Mouse (Mus musculus) embryonic facial prominence, embryonic 13.5 days (tissue): ENCODE measurements around the gene Ywhaq. TPM values are rescaled to one million over a fixed set of nuclear protein-coding genes. Genes with fewer than 3 reads are reported as not detected.
A peak's percentile ranks its signal among the peaks of the same experiment; 100 is the strongest.

ENCODE experiments used
- ATAC-seq: fragments of 200-750 bp; cut with Nextera tagmentation; 2 replicates; pipeline ENCODE4 v1.8.0; 2017; ENCODE audit warnings: low read depth; ENCODE audit not compliant: insufficient number of reproducible peaks, insufficient read depth, low FRiP score, low TSS enrichment
- H3K27ac ChIP-seq: fragments of 300-500 bp; sonication (generic); 2 replicates; pipeline ENCODE4 v1.5.1; 2015; ENCODE audit warnings: moderate library complexity, mild to moderate bottlenecking, inconsistent platforms
- H3K27me3 ChIP-seq: fragments of 300-500 bp; sonication (generic); 2 replicates; pipeline ENCODE4 v1.6.1; 2015; ENCODE audit warnings: mild to moderate bottlenecking, inconsistent platforms
- H3K36me3 ChIP-seq: fragments of 300-500 bp; sonication (generic); 2 replicates; pipeline ENCODE4 v1.6.1; 2015; ENCODE audit warnings: mild to moderate bottlenecking, inconsistent platforms
- H3K4me1 ChIP-seq: fragments of 300-500 bp; sonication (generic); 2 replicates; pipeline ENCODE4 v1.6.1; 2015; ENCODE audit warnings: inconsistent platforms
- H3K4me2 ChIP-seq: fragments of 300-500 bp; sonication (generic); 2 replicates; pipeline ENCODE4 v1.6.1; 2015; ENCODE audit warnings: moderate library complexity, mild to moderate bottlenecking, inconsistent platforms
- H3K4me3 ChIP-seq: fragments of 300-500 bp; sonication (generic); 2 replicates; pipeline ENCODE4 v1.5.1; 2015; ENCODE audit warnings: mild to moderate bottlenecking, inconsistent platforms
- H3K9ac ChIP-seq: fragments of 300-500 bp; sonication (generic); 2 replicates; pipeline ENCODE4 v1.6.1; 2015; ENCODE audit warnings: mild to moderate bottlenecking, inconsistent platforms
- H3K9me3 ChIP-seq: fragments of 300-500 bp; sonication (generic); 2 replicates; pipeline ENCODE4 v1.6.1; 2016; ENCODE audit warnings: inconsistent platforms
- WGBS: fragments of 180-500 bp; shearing (Covaris S2); methylation state at CpG from one replicate; pipeline ENCODE4 v1.1.7; 2015; ENCODE audit warnings: mixed read lengths; 5-methylcytosine and 5-hydroxymethylcytosine counted together
- polyA plus RNA-seq: library from polyadenylated mRNA; unstranded; fragments of >200 nt; fragmentation: Nextera tagmentation; extraction: Ambion mirVana; gene quantifications from 2 replicates; pipeline ENCODE4 v1.2.1, GENCODE M21; 2015

Gene Ywhaq
- polyA plus RNA-seq, 1 experiment from 2014 or later: 732 TPM

DNA sequence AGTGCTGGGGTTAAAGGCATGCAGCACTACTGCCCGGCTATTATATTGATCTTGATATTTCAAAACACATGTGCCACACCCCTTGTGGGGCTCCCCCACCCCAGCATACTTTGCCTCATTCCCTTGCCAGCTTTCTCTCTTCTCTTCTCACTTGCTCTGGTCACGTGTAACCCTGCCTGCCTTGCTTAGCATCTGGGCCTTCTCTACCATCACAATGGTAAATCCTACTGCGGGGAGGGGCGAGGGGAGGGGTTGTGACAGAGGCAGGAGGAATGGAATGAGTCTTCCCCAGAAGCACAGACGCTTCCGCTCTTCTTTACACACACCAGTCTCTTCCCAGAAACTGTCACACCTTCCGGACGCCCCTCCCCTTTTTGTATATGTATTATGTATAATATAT is 14.5 kb upstream of the Ywhaq start:
- ATAC-seq: no peak
- WGBS: 64% methylated on average over 8 of the region's 8 CpGs
- no peaks in the 10 kb centered on the region for H3K36me3 ChIP-seq

DNA sequence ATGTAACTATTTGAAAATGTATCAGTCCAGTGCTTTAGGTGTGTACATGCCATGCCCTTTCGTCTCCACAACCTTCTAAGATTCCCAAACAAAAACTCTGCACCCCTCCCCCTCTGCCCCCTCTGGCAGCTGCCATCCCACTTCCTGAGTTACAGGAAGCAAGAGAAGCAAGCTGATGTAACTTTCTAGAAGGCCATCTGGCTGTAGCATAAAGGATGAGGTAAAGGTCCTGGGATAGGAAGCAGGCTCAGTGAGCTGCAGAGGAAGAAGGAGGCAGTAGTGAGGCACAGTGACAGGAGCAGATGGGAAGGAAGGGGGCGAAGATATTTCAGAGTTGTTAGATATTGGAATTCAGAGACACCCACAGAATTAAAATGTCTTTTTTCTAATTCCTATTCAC is 13.6 kb upstream of the Ywhaq start:
- Histone ChIP-seq H3K9ac (no peak overlapping the region), H3K36me3 (no peaks in the 10 kb centered on the region), H3K4me1 (peaks cover 5% of the 10 kb centered on the region), H3K4me3 (no peak overlapping the region), H3K27ac (no peak overlapping the region), H3K27me3 (no peaks in the 10 kb centered on the region), H3K9me3 (no peaks in the 10 kb centered on the region), H3K4me2 (no peak overlapping the region)
- no peak for ATAC-seq
- 54% methylated on average over 2 of the region's 2 CpGs for WGBS

More for the DNA sequence above, 14.5 kb upstream of the Ywhaq start:
- Histone ChIP-seq H3K4me3 (no peak overlapping the region), H3K27ac (no peak overlapping the region), H3K9ac (no peak overlapping the region), H3K4me1 (no peaks in the 10 kb centered on the region), H3K27me3 (no peaks in the 10 kb centered on the region), H3K9me3 (no peaks in the 10 kb centered on the region), H3K4me2 (no peak overlapping the region)

DNA sequence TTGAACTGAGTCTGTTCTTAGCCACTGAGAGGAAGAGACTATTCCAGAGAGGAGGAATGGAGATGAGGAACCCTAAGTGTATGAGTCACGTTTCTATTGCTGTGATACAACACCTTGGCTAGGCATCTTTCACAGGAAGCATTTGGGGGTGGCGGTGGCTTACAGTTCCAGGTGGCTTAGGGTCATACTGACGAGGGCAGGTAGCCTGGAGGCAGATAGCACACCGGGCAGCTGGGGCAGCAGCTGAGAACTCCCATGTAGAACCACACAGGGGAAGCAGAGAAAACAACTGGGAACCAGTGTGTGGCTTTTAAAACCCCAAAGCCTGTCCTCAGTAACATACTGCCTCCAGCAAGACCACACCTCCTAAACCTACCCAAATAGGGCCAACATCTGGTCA is 12.7 kb upstream of the Ywhaq start:
- 47% methylated on average over 4 of the region's 4 CpGs for WGBS
- H3K36me3 ChIP-seq: no peaks in the 10 kb centered on the region
- H3K9ac ChIP-seq: no peak overlapping the region
- no peaks in the 10 kb centered on the region for H3K27me3 ChIP-seq
- ATAC-seq: no peak
- H3K4me3 ChIP-seq: no peak overlapping the region
- H3K27ac ChIP-seq: no peak overlapping the region
- no peak overlapping the region for H3K4me2 ChIP-seq
- H3K9me3 ChIP-seq: no peaks in the 10 kb centered on the region
- peaks cover 10% of the 10 kb centered on the region for H3K4me1 ChIP-seq

DNA sequence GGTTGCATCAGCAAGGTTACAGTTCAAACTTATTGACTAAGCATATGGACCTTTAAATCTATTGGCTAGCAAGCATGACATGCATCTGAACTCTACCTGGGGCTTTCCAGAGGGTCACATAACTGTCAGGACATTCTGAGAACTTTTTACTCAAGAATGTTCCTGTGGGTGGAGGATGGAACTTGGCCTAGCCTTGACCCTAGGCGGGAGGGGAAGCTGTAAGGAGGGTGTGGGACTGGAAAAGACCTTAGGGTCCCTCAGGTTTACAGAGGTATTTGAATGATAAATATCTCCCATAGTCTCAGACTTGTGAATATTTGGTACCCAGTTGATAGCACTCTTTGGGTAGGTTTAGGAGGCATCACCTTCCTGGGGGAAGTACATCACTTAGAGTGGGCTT is 11.6 kb upstream of the Ywhaq start:
- no peak overlapping the region for H3K27ac ChIP-seq
- H3K9ac ChIP-seq: no peak overlapping the region
- 85% methylated on average over 1 of the region's 1 CpGs for WGBS
- no peak overlapping the region for H3K4me2 ChIP-seq
- ATAC-seq: no peak
- H3K27me3 ChIP-seq: no peaks in the 10 kb centered on the region
- H3K4me1 ChIP-seq: peaks cover 14% of the 10 kb centered on the region
- H3K9me3 ChIP-seq: no peaks in the 10 kb centered on the region
- H3K36me3 ChIP-seq: no peaks in the 10 kb centered on the region
- no peak overlapping the region for H3K4me3 ChIP-seq

DNA sequence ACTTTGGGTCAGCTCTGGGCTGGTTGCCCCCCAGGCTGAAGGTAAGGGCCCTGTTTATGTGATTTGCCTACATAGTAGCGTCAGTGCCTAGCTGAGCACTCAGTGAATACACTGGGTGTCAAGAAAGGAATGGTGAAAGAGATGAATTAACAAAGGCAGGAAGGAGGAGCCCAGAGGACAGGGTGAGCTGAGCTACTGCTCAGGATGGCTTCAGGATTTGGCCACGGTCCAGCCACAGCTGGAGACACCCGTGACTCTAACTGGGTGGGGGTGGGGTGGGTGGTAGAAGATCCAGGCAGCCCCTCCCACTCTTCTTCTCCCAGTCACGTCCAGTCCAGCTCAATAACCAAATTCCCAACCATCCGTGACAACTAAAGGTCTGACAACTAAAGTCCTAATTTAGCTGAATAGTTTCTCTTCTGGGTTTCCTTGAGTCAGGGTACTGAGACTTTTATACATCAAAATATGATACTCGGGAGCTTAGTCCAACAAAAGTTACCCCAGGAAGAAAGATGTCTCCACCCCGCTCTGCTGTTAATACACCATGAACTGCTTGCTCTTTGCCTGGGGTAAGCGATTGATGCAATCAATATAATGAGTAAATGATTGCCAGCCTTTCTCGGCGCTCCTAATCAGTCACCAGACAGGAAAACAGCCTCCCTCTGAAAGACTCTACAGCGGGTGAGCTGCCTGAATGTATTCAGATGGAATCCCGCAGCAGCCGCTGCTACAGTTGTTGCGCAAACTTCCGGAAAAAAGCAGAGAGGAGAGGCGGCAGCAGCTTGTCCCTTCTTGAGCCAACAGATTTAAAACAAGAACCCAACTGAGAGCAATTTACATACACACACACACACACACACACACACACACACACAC is 8.9 kb upstream of the Ywhaq start:
- ATAC-seq: 0 out of 2 replicates have a peak, but pooled peaks have one; percentile 60
- Histone ChIP-seq H3K4me3 (peak overlapping the region; percentile 36), H3K9ac (peak overlapping the region; percentile 62), H3K27ac (peak overlapping the region; percentile 76), H3K4me1 (peaks cover 14% of the 10 kb centered on the region), H3K27me3 (no peaks in the 10 kb centered on the region), H3K36me3 (no peaks in the 10 kb centered on the region), H3K9me3 (no peaks in the 10 kb centered on the region), H3K4me2 (peak overlapping the region; percentile 59)
- WGBS: 6% methylated on average over 16 of the region's 16 CpGs

DNA sequence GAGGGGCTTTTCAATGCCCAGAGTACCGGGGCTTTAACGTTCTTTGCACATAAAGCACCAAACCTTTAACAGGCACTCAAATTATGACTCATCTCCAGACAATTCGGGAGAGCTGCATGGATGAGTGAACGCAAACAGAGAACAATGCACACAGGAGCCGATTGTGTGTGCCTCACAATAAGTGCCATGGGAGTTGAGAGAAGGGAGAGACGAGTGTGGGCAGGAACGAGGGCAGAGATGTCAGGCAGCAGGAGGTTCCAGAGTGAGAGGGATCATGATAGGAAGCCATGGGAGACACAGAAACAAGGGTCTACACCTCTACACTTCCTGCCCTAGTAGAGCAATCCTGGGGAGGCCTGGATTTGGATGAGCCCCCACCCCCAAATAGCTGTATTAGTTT is 7.2 kb upstream of the Ywhaq start:
- Histone ChIP-seq H3K4me3 (no peak overlapping the region), H3K27ac (no peak overlapping the region), H3K9me3 (no peaks in the 10 kb centered on the region), H3K4me1 (peaks cover 14% of the 10 kb centered on the region), H3K36me3 (no peaks in the 10 kb centered on the region), H3K9ac (no peak overlapping the region), H3K27me3 (no peaks in the 10 kb centered on the region), H3K4me2 (no peak overlapping the region)
- no peak for ATAC-seq
- 25% methylated on average over 7 of the region's 7 CpGs for WGBS

DNA sequence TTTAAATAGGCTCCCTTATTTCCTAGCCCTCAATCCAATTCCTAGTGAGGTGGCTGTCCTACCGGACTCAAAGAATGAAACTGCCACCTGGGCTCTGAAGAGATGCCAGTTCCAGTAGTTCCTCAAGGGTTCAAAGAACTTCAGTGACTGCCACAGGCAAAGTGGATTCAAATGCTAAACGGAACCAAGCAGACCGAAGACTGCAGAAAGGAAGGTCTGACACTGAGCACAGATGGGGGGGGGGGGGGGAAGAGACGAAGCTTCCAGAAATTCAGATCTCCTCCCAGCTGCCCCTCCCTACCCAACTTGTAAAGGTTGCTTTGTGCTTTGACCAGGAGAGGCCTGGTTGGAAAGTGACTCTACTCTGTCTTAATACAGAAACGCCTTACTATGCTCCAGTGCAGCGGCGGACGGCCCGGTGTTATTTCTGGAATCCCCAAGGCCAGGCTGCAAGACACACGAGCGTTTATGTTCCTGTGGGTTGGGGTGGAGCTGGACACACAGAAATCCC is 1.2 kb upstream of the Ywhaq start:
- Histone ChIP-seq H3K4me2 (peak overlapping the region; percentile 62), H3K4me1 (peaks cover 23% of the 10 kb centered on the region), H3K27ac (peak overlapping the region; percentile 81), H3K9me3 (0 out of 2 replicates have a peak, but pooled peaks cover 6% of the 10 kb centered on the region), H3K9ac (peak overlapping the region; percentile 98), H3K36me3 (peaks cover 18% of the 10 kb centered on the region), H3K4me3 (peak overlapping the region; percentile 87), H3K27me3 (no peaks in the 10 kb centered on the region)
- 36% methylated on average over 11 of the region's 11 CpGs for WGBS
- ATAC-seq: no peak

DNA sequence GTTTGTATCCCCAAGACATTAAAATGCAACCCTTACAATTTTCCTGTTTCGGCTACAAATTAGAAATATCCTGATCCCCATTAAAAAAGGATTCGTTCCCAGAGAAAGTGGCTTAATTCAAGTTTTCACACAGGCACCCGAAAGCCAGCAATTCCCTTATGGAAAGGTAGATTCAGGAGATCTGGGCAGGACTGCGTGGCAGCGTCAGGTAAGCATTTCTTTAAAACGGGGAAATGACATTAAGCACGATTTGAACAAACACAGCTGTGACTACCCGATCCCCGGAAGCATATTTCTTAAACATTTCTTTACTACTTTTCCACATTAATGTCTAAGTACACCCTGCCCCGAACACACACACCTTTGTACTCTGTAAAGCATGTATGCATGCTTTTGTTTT is 646 bp upstream of the Ywhaq start:
- peak overlapping the region; percentile 87 for H3K4me3 ChIP-seq
- peaks cover 24% of the 10 kb centered on the region for H3K36me3 ChIP-seq
- peak overlapping the region; percentile 98 for H3K9ac ChIP-seq
- peaks cover 12% of the 10 kb centered on the region; the same call in 1 of the 2 replicates for H3K9me3 ChIP-seq
- WGBS: 5% methylated on average over 10 of the region's 10 CpGs
- H3K27ac ChIP-seq: peak overlapping the region; percentile 81
- ATAC-seq: no peak
- no peaks in the 10 kb centered on the region for H3K27me3 ChIP-seq
- H3K4me2 ChIP-seq: peak overlapping the region; percentile 62
- H3K4me1 ChIP-seq: peaks cover 23% of the 10 kb centered on the region

DNA sequence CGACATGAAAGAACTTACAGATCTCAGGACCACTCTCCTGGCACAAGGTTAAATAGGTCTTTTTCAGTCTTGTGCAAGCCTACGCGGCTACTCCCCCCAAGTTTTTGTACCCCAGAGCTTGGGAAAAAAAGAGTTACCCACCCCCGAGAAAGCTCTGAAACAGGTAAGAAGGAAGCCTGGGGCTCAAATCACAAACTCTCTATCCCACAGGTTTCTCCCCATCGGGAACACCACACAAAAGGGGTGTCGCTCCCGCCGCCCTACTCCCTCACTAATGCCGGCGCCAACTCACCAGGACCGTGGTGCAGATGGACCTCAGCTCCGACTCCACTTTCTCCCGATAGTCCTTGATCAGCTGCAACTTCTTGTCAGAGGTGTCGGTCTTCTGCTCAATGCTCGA is 931 bp downstream of the Ywhaq start:
- no peak for ATAC-seq
- Histone ChIP-seq H3K9me3 (peaks cover 24% of the 10 kb centered on the region), H3K27ac (peak overlapping the region; percentile 45; the same call in 1 of the 2 replicates), H3K4me2 (peak overlapping the region; percentile 76), H3K36me3 (peaks cover 40% of the 10 kb centered on the region), H3K9ac (peak overlapping the region; percentile 98), H3K27me3 (no peaks in the 10 kb centered on the region), H3K4me3 (peak overlapping the region; percentile 87), H3K4me1 (peaks cover 23% of the 10 kb centered on the region)
- WGBS: under 1% methylated on average over 13 of the region's 15 CpGs

DNA sequence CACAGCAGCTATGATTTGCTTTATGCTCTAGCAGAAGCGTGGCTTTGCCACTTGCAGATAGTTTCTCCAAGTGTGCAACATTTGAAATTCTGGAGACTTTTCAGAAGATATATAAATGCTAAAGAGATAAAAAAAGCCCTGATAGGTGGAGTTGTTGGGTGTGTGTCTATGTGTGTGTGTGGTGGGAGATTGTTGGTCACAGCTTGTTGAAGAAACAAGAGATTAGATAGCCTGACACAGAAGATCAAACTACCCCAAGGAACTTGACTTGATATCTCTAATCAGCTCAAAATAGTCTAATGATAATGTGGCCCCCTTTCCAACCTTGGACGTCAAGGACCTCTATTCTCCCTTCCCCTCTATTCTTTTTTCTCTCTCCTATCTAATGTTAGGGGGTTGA is 6.8 kb downstream of the Ywhaq start:
- Histone ChIP-seq H3K4me2 (no peak overlapping the region), H3K36me3 (peaks cover 94% of the 10 kb centered on the region), H3K4me1 (peaks cover 10% of the 10 kb centered on the region), H3K27ac (no peak overlapping the region), H3K9ac (no peak overlapping the region), H3K4me3 (no peak overlapping the region), H3K27me3 (no peaks in the 10 kb centered on the region), H3K9me3 (peaks cover 34% of the 10 kb centered on the region)
- ATAC-seq: no peak
- 95% methylated on average over 2 of the region's 2 CpGs for WGBS

DNA sequence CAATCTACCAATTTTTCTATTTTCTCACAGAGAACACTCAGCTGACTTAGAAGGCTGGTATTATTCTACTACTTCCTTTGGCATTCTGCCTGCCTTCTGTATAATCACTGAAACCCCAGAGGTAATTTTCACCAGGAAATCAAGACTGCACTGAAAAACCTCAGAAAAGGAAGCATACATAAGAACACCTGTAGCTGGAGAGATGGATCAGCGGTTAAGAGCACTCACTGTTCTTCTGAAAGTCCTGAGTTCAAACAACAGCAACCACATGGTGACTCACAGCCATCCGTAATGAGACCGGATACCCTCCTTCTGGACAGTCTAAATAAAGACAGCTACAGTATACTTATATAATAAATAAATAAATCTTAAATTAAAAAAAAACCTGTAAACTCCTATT is 7.8 kb downstream of the Ywhaq start:
- Histone ChIP-seq H3K36me3 (peaks cover 95% of the 10 kb centered on the region), H3K9me3 (peaks cover 29% of the 10 kb centered on the region), H3K4me1 (no peaks in the 10 kb centered on the region), H3K4me3 (no peak overlapping the region), H3K27ac (no peak overlapping the region), H3K27me3 (no peaks in the 10 kb centered on the region), H3K9ac (no peak overlapping the region), H3K4me2 (no peak overlapping the region)
- WGBS: 95% methylated on average over 3 of the region's 3 CpGs
- no peak for ATAC-seq

DNA sequence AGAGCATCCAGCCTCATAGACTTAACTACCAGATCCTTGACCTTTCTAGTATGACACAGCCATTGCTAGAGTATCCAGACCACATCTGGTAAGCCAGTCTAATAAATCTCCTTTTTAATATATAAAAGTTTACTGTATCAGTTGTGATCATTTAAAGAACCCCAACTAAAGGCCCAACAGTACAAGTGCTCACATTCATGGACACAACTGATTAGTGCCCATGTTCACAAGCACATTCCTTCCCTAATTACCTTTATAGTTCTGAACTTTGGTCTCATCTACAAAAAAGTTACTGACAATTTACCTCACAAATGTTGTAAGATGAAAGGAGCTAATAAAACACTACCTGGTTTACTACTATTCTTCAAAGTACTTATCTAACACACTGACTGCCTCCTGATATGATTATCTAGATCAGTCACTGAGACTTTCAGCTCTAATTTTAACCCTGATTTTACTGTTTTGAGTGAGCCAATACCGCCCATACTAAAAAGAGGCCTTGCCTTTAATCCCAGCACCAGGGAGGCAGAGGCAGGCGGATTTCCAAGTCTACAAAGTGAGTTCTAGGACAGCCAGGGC is 8.6 kb downstream of the Ywhaq start:
- peaks cover 29% of the 10 kb centered on the region for H3K9me3 ChIP-seq
- WGBS: 99% methylated on average over 2 of the region's 2 CpGs
- no peak overlapping the region for H3K4me2 ChIP-seq
- H3K27ac ChIP-seq: no peak overlapping the region
- no peak overlapping the region for H3K4me3 ChIP-seq
- H3K4me1 ChIP-seq: no peaks in the 10 kb centered on the region
- ATAC-seq: no peak
- no peak overlapping the region for H3K9ac ChIP-seq
- peaks cover 94% of the 10 kb centered on the region for H3K36me3 ChIP-seq
- H3K27me3 ChIP-seq: no peaks in the 10 kb centered on the region
